Mouse (Mus musculus): ENCODE results near the gene Rfc4. TPM values are rescaled to one million over a fixed set of nuclear protein-coding genes. Genes with fewer than 3 reads are reported as not detected.

Gene Rfc4
- 2.1 and 2.5 TPM in 2 replicates for polyA plus RNA-seq (2012; rRNA removed)

GRCm38 (mm10) chr16:23127673-23128375 is at the start of gene Rfc4:
Gene Rfc4 (minus strand): TSS chr16:23127737.
- DNase-seq = peak; percentile 94 to 96
- WGBS = under 1% methylated on average over 51 of the region's 51 CpGs
- Histone ChIP-seq H3K4me1 (ENCODE audit: control insufficient read depth, insufficient read depth, low read length) (no peaks in the 10 kb centered on the region), H3K27me3 (ENCODE audit: control insufficient read depth, insufficient read depth, low read length) (no peaks in the 10 kb centered on the region), H3K27ac (ENCODE audit: insufficient read depth, low read length) (peak within 1 kb of the TSS; percentile 89), H3K4me3 (replicated peaks; ENCODE audit: insufficient read depth, low read depth, low read length) (peak within 1 kb of the TSS; percentile 66)
- TF ChIP-seq POLR2A (IDR thresholded peaks at IDR 0.05; ENCODE audit: borderline replicate concordance, insufficient read depth, low read length) = peak; percentile 89
- 0 out of 2 replicates have a peak, but pooled peaks have one; percentile 21 for TF ChIP-seq CTCF (IDR thresholded peaks at IDR 0.05; ENCODE audit: borderline replicate concordance, insufficient read depth, low read depth, low read length)

- TF ChIP-seq CTCF (IDR thresholded peaks at IDR 0.05; ENCODE audit: borderline replicate concordance, insufficient read depth, low read depth, low read length) (no peak), POLR2A (IDR thresholded peaks at IDR 0.05; ENCODE audit: borderline replicate concordance, insufficient read depth, low read length) (no peak)
- 62% methylated on average over 3 of the region's 3 CpGs for whole genome bisulfite sequencing
- no peak for DNase-seq
- H3K4me1 ChIP-seq (ENCODE audit: control insufficient read depth, insufficient read depth, low read length) = no peaks in the 10 kb centered on the region
- H3K27ac ChIP-seq (ENCODE audit: insufficient read depth, low read length) = no peak overlapping the region
- H3K4me3 ChIP-seq (replicated peaks; ENCODE audit: insufficient read depth, low read depth, low read length) = no peak overlapping the region
- H3K27me3 ChIP-seq (ENCODE audit: control insufficient read depth, insufficient read depth, low read length) = no peaks in the 10 kb centered on the region
Observed at GRCm38 (mm10) chr16:23175956-23176355, 48.4 kb upstream of the Rfc4 start.

- Histone ChIP-seq H3K27ac (ENCODE audit: insufficient read depth, low read length) (no peak overlapping the region), H3K4me3 (replicated peaks; ENCODE audit: insufficient read depth, low read depth, low read length) (no peak overlapping the region), H3K27me3 (ENCODE audit: control insufficient read depth, insufficient read depth, low read length) (no peaks in the 10 kb centered on the region), H3K4me1 (ENCODE audit: control insufficient read depth, insufficient read depth, low read length) (no peaks in the 10 kb centered on the region)
- 93% methylated on average over 5 of the region's 5 CpGs for WGBS
- TF ChIP-seq POLR2A (IDR thresholded peaks at IDR 0.05; ENCODE audit: borderline replicate concordance, insufficient read depth, low read length) (no peak), CTCF (IDR thresholded peaks at IDR 0.05; ENCODE audit: borderline replicate concordance, insufficient read depth, low read depth, low read length) (no peak)
- DNase-seq = no peak
Observed at GRCm38 (mm10) chr16:23174855-23175254, 47.3 kb upstream of the Rfc4 start.

GRCm38 (mm10) chr16:23173904-23174303 is 46.4 kb upstream of the Rfc4 start:
- H3K27ac ChIP-seq (ENCODE audit: insufficient read depth, low read length) = no peak overlapping the region
- WGBS = 94% methylated on average over 5 of the region's 5 CpGs
- H3K4me1 ChIP-seq (ENCODE audit: control insufficient read depth, insufficient read depth, low read length) = no peaks in the 10 kb centered on the region
- H3K27me3 ChIP-seq (ENCODE audit: control insufficient read depth, insufficient read depth, low read length) = no peaks in the 10 kb centered on the region
- TF ChIP-seq CTCF (IDR thresholded peaks at IDR 0.05; ENCODE audit: borderline replicate concordance, insufficient read depth, low read depth, low read length) = no peak
- no peak for TF ChIP-seq POLR2A (IDR thresholded peaks at IDR 0.05; ENCODE audit: borderline replicate concordance, insufficient read depth, low read length)
- H3K4me3 ChIP-seq (replicated peaks; ENCODE audit: insufficient read depth, low read depth, low read length) = no peak overlapping the region
- DNase-seq = no peak

DNA sequence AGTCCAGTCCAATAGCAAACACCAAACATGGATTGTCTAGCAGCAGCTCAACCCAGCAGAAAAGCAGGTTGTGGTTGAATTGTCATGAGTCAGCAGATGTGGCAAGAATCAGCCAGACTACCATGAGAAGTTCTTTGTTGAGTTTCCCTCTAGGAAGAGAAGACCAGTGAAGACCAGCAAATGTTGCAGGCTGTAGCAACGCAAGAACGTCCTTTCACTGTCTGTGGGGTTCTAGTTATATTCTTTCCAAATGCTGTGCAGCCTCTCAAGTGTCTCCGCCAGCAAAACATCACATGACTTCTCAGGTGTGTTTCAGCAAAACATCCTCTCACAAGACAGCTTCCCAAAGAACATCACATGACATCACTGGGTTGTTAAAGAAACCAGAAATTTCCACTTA is 43.3 kb upstream of the Rfc4 start:
- H3K27ac ChIP-seq (ENCODE audit: insufficient read depth, low read length) = no peak overlapping the region
- H3K4me1 ChIP-seq (ENCODE audit: control insufficient read depth, insufficient read depth, low read length) = no peaks in the 10 kb centered on the region
- WGBS = 95% methylated on average over 3 of the region's 3 CpGs
- H3K27me3 ChIP-seq (ENCODE audit: control insufficient read depth, insufficient read depth, low read length) = no peaks in the 10 kb centered on the region
- TF ChIP-seq POLR2A (IDR thresholded peaks at IDR 0.05; ENCODE audit: borderline replicate concordance, insufficient read depth, low read length) (no peak), CTCF (IDR thresholded peaks at IDR 0.05; ENCODE audit: borderline replicate concordance, insufficient read depth, low read depth, low read length) (no peak)
- H3K4me3 ChIP-seq (replicated peaks; ENCODE audit: insufficient read depth, low read depth, low read length) = no peak overlapping the region
- no peak for DNase-seq

- Histone ChIP-seq H3K4me1 (ENCODE audit: control insufficient read depth, insufficient read depth, low read length) (no peaks in the 10 kb centered on the region), H3K27me3 (ENCODE audit: control insufficient read depth, insufficient read depth, low read length) (no peaks in the 10 kb centered on the region), H3K27ac (ENCODE audit: insufficient read depth, low read length) (no peak overlapping the region), H3K4me3 (replicated peaks; ENCODE audit: insufficient read depth, low read depth, low read length) (no peak overlapping the region)
- WGBS = 77% methylated on average over 5 of the region's 5 CpGs
- TF ChIP-seq POLR2A (IDR thresholded peaks at IDR 0.05; ENCODE audit: borderline replicate concordance, insufficient read depth, low read length) (no peak), CTCF (IDR thresholded peaks at IDR 0.05; ENCODE audit: borderline replicate concordance, insufficient read depth, low read depth, low read length) (no peak)
- no peak for DNase-seq
Observed at GRCm38 (mm10) chr16:23167079-23167478, 39.5 kb upstream of the Rfc4 start.

GRCm38 (mm10) chr16:23166646-23167045 is 39.1 kb upstream of the Rfc4 start:
- 84% methylated on average over 1 of the region's 1 CpGs for WGBS
- Histone ChIP-seq H3K4me1 (ENCODE audit: control insufficient read depth, insufficient read depth, low read length) (no peaks in the 10 kb centered on the region), H3K27ac (ENCODE audit: insufficient read depth, low read length) (no peak overlapping the region), H3K27me3 (ENCODE audit: control insufficient read depth, insufficient read depth, low read length) (no peaks in the 10 kb centered on the region), H3K4me3 (replicated peaks; ENCODE audit: insufficient read depth, low read depth, low read length) (no peak overlapping the region)
- no peak for DNase-seq
- no peak for TF ChIP-seq POLR2A (IDR thresholded peaks at IDR 0.05; ENCODE audit: borderline replicate concordance, insufficient read depth, low read length)
- TF ChIP-seq CTCF (IDR thresholded peaks at IDR 0.05; ENCODE audit: borderline replicate concordance, insufficient read depth, low read depth, low read length) = no peak

DNA sequence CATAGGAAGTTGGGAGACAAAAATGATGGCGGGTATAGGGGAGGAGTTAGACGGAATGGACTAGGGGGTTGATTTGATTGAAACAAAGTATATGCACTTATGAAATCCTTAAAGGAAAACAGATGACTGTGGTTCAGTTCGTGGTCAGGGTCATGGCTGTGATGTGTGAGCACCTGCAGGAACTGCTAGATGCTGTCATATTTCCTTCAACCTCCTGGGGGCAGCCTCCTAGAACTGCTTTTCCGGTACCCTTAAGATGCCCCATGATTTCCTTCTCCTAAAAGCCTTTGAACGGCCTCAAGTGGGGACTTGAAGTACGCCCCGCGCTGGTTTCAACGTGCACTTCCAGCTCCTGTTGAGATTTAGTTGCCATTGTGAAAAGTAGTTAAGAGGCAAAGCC is 37.9 kb upstream of the Rfc4 start:
- Histone ChIP-seq H3K27ac (ENCODE audit: insufficient read depth, low read length) (no peak overlapping the region), H3K4me1 (ENCODE audit: control insufficient read depth, insufficient read depth, low read length) (no peaks in the 10 kb centered on the region), H3K4me3 (replicated peaks; ENCODE audit: insufficient read depth, low read depth, low read length) (no peak overlapping the region), H3K27me3 (ENCODE audit: control insufficient read depth, insufficient read depth, low read length) (no peaks in the 10 kb centered on the region)
- no peak for TF ChIP-seq POLR2A (IDR thresholded peaks at IDR 0.05; ENCODE audit: borderline replicate concordance, insufficient read depth, low read length)
- TF ChIP-seq CTCF (IDR thresholded peaks at IDR 0.05; ENCODE audit: borderline replicate concordance, insufficient read depth, low read depth, low read length) = no peak
- no peak for DNase-seq
- 74% methylated on average over 9 of the region's 9 CpGs for WGBS
